Mouse (Mus musculus) heart, embryonic 14.5 days (tissue): Measurements from ENCODE around the gene Bckdk. TPM values are rescaled to one million over a fixed set of nuclear protein-coding genes. Genes with fewer than 3 reads are reported as not detected.

Source experiments
- ATAC-seq: fragments of 200-750 bp; cut with Nextera tagmentation; 2 replicates; pipeline ENCODE4 v1.8.0; 2017; ENCODE audit warnings: low read depth, moderate TSS enrichment; ENCODE audit not compliant: insufficient number of reproducible peaks, insufficient read depth, low FRiP score
- H3K27ac ChIP-seq, 2 experiments: fragments of 200-500 bp in 1 of 2; fragments of 300-500 bp in 1 of 2; sonication (generic) in 1 of 2; replicated peaks in 1 of 2; 2 replicates each; pipeline ENCODE4 v1.5.1; 2012 to 2014; ENCODE audit warnings: low read depth in 2 of 2, low read length in 2 of 2, control low read depth in 1 of 2, mild to moderate bottlenecking in 1 of 2, mixed read lengths in 1 of 2; ENCODE audit not compliant: control insufficient read depth in 1 of 2, insufficient read depth in 1 of 2
- H3K27me3 ChIP-seq: fragments of 300-500 bp; sonication (generic); 2 replicates; pipeline ENCODE4 v1.6.1; 2014; ENCODE audit warnings: mild to moderate bottlenecking, low read length, control low read depth; ENCODE audit not compliant: control insufficient read depth, insufficient read depth
- H3K36me3 ChIP-seq: fragments of 300-500 bp; sonication (generic); 2 replicates; pipeline ENCODE4 v1.6.1; 2014; ENCODE audit warnings: mild to moderate bottlenecking, control low read depth, low read length, mixed read lengths; ENCODE audit not compliant: control insufficient read depth, insufficient read depth
- H3K4me1 ChIP-seq, 2 experiments: fragments of 200-500 bp in 1 of 2; fragments of 300-500 bp in 1 of 2; sonication (generic) in 1 of 2; 2 replicates each; pipeline ENCODE4 v1.6.1; 2012 to 2014; ENCODE audit warnings: low read length in 2 of 2, control low read depth in 1 of 2, mixed read lengths in 1 of 2; ENCODE audit not compliant: control insufficient read depth in 2 of 2, insufficient read depth in 2 of 2
- H3K4me2 ChIP-seq: fragments of 300-500 bp; sonication (generic); 2 replicates; pipeline ENCODE4 v1.6.1; 2014; ENCODE audit warnings: mild to moderate bottlenecking, low read length
- H3K4me3 ChIP-seq, 2 experiments: fragments of 200-500 bp in 1 of 2; fragments of 300-500 bp in 1 of 2; sonication (generic) in 1 of 2; 2 replicates each; pipeline ENCODE4 v1.5.1; 2012 to 2014; ENCODE audit warnings: low read length in 2 of 2, mild to moderate bottlenecking in 2 of 2, control low read depth in 1 of 2, low read depth in 1 of 2, moderate library complexity in 1 of 2; ENCODE audit not compliant: control insufficient read depth in 1 of 2, insufficient read depth in 1 of 2
- H3K9ac ChIP-seq: fragments of 300-500 bp; sonication (generic); 2 replicates; pipeline ENCODE4 v1.6.1; 2014; ENCODE audit warnings: mild to moderate bottlenecking, low read length
- H3K9me3 ChIP-seq: fragments of 300-500 bp; sonication (generic); 2 replicates; pipeline ENCODE4 v1.6.1; 2016; ENCODE audit warnings: low read length, control low read depth; ENCODE audit not compliant: control insufficient read depth
- WGBS: fragments of 180-500 bp; shearing (Covaris S2); extraction: QIAGEN DNeasy Blood & Tissue Kit; methylation state at CpG from one replicate; pipeline ENCODE4 v1.1.7; 2014; 5-methylcytosine and 5-hydroxymethylcytosine counted together
- polyA plus RNA-seq: library from polyadenylated mRNA; unstranded; fragments of >200 nt; fragmentation: Nextera tagmentation; extraction: Ambion mirVana; gene quantifications from 2 replicates; pipeline ENCODE4 v1.2.1, GENCODE M21; 2014

Bckdk gene
- polyA plus RNA-seq, 1 experiment from 2014 or later = 167 TPM

DNA sequence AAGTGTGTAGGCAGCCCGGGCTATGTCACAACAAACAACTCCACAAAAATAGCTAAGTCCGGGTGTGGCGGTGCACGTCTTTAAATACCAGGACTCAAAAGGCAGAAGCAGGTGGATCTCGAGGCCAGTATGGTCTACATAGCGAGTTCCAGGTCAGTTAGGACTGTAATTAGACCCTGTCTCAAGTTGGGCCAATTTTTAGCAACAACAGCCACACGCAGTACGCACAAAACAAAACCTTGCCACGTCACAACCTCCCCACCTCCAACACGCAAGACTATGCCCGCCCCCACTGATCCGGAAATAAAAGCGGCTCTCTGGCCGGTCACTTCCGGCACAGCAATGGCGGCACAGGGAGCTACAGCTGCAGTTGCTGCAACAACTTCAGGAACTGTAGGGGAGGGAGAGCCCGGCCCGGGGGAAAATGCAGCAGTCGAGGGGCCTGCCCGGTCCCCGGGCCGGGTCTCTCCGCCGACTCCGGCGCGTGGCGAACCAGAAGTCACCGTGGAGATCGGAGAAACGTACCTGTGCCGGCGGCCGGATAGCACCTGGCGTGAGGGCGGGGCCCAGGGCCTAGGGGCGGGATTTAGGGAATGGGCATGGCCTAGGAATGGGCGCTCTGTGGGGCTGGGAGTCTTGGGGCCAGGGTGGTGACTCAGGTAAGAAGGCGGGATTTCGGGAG lies 8.4 kb downstream of the Bckdk start, which contains the start of gene Kat8:
TSS of gene Kat8 (plus strand) at position 327 of the 682 bp plus-strand sequence.
- ATAC-seq = peak; percentile 87
- Histone ChIP-seq H3K9ac (peak within 1 kb of the TSS; percentile 89), H3K4me1 (peaks cover 2 to 8% of the 10 kb centered on the region in 2 experiments; a peak in 3 of 4 replicates), H3K36me3 (peaks cover 51% of the 10 kb centered on the region), H3K27me3 (no peaks in the 10 kb centered on the region), H3K4me2 (peak within 1 kb of the TSS; percentile 91), H3K9me3 (no peaks in the 10 kb centered on the region), H3K27ac (peak within 1 kb of the TSS; percentile 80 to 92), H3K4me3 (peak within 1 kb of the TSS; percentile 66 to 100)
- WGBS = under 1% methylated on average over 40 of the region's 40 CpGs

DNA sequence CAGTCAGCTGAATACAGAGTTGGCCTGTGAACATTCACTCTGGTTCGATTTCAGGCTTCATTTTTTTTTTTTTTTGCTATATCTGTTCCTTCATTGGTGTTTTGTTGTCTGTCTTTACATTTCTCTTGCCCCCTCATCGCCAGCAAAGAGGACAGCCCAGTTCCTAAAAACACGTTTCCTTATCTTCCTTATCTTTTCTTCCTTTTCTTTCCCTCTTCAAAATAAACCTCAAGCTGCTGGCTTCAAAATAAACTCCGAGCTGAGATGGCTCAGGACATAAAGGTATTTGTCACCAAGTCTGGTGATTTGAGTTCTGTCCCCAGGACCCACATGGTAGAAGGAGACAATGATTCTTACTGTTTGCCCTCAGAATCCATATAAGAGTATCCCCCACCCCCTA lies 9.1 kb downstream of the Bckdk start:
- peaks cover 49% of the 10 kb centered on the region for H3K36me3 ChIP-seq
- 15% methylated on average over 4 of the region's 4 CpGs for WGBS
- H3K27ac ChIP-seq = peak overlapping the region in 1 of 2 experiments; percentile 80; a peak in 1 of 4 replicates
- no peaks in the 10 kb centered on the region for H3K9me3 ChIP-seq
- H3K4me1 ChIP-seq = peaks cover 2 to 8% of the 10 kb centered on the region in 2 experiments; a peak in 3 of 4 replicates
- H3K4me3 ChIP-seq = peak overlapping the region; percentile 66 to 100
- ATAC-seq = no peak
- peak overlapping the region; percentile 91 for H3K4me2 ChIP-seq
- H3K9ac ChIP-seq = peak overlapping the region; percentile 89
- no peaks in the 10 kb centered on the region for H3K27me3 ChIP-seq

DNA sequence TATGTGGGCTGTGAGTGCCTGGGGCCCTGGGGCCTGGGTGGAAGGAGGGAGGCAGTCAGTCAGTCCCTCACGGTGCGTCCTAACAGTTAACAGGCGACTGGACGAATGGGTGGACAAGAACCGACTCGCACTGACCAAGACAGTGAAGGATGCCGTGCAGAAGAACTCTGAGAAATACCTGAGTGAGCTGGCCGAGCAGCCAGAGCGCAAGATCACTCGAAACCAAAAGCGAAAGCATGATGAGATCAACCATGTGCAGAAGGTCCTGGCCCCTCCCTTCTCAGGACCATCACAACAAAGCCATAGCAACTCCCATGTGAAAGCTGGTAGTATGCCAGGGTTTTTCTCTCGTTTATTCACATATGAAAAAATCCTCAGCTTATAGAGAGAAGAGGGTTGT lies 11.4 kb downstream of the Bckdk start:
- Histone ChIP-seq H3K9me3 (no peaks in the 10 kb centered on the region), H3K9ac (no peak overlapping the region), H3K27me3 (no peaks in the 10 kb centered on the region), H3K36me3 (peaks cover 39% of the 10 kb centered on the region), H3K4me1 (peaks cover 2 to 8% of the 10 kb centered on the region in 2 experiments; a peak in 3 of 4 replicates), H3K27ac (no peak overlapping the region), H3K4me3 (no peak overlapping the region), H3K4me2 (no peak overlapping the region)
- ATAC-seq = no peak
- 92% methylated on average over 12 of the region's 12 CpGs for whole genome bisulfite sequencing

DNA sequence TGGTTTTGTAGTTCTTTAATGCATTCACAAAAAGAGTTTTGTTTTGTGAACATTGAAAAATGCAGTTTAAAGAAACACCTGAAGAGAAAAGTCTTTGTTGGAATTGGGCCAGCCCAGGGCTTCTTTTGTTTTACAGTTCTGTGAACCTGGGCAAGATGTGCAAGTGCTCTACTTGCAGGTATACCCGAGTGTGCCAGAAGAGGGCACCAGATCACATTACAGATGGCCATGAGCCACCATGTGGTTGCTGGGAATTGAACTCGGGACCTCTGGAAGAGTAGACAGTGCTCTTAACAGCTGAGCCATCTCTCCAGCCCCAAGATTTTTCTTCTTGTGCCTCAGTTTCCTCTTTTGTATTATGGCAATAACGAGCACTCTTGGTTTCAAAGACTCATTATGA lies 14.3 kb downstream of the Bckdk start:
- H3K36me3 ChIP-seq = peaks cover 62% of the 10 kb centered on the region
- no peaks in the 10 kb centered on the region for H3K9me3 ChIP-seq
- no peak overlapping the region for H3K9ac ChIP-seq
- H3K27ac ChIP-seq = no peak overlapping the region
- H3K27me3 ChIP-seq = no peaks in the 10 kb centered on the region
- peaks cover 0 to 2% of the 10 kb centered on the region in 2 experiments; a peak in 2 of 4 replicates for H3K4me1 ChIP-seq
- no peak for ATAC-seq
- no peak overlapping the region for H3K4me3 ChIP-seq
- WGBS = 56% methylated on average over 3 of the region's 3 CpGs
- H3K4me2 ChIP-seq = no peak overlapping the region

DNA sequence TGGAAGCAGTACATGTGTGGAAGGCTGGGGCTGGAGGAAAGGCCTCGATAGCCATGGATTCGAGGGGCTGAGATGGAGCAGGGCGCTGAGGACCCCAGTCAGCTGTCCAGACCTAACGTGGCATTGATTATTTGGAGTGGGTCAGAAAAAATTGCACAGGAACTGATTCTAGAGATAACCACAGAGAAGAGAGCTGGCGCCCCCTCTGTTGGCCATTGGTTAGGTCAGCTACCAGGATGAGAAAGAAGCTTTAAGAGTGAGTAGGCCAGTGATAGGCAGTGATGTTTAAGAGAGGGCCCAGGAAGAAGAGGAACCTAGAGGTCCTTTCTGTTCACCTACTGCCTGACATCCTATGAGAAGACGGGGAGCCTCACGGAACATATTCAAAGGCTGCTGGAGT lies 15.4 kb downstream of the Bckdk start:
- Histone ChIP-seq H3K4me3 (no peak overlapping the region), H3K27ac (no peak overlapping the region), H3K4me2 (no peak overlapping the region), H3K9ac (no peak overlapping the region), H3K27me3 (no peaks in the 10 kb centered on the region), H3K4me1 (no peaks in the 10 kb centered on the region), H3K36me3 (peaks cover 73% of the 10 kb centered on the region), H3K9me3 (no peaks in the 10 kb centered on the region)
- 76% methylated on average over 7 of the region's 7 CpGs for WGBS
- no peak for ATAC-seq

DNA sequence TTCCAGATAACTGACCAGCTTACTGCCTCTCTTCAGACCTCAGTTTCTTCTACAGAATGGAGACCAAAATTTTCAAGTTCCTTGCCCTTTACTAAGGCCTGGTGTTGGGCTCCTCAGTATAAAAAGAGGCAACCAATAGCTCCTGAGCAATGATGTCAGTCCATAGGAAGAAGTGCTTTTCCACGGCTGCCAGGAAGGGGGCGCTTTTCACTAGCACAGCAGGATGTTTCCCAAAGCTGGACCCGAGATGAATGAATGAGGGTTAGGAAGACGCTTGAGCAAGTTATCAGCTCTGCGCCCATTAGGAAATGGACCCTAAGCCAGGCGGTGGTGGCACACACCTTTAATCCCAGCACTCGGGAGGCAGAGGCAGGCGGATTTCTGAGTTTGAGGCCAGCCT lies 17.6 kb downstream of the Bckdk start:
- no peaks in the 10 kb centered on the region for H3K27me3 ChIP-seq
- no peaks in the 10 kb centered on the region for H3K9me3 ChIP-seq
- no peaks in the 10 kb centered on the region for H3K4me1 ChIP-seq
- no peak overlapping the region for H3K27ac ChIP-seq
- H3K9ac ChIP-seq = no peak overlapping the region
- WGBS = 63% methylated on average over 8 of the region's 8 CpGs
- no peak overlapping the region for H3K4me3 ChIP-seq
- H3K4me2 ChIP-seq = no peak overlapping the region
- ATAC-seq = no peak
- H3K36me3 ChIP-seq = peaks cover 78% of the 10 kb centered on the region

DNA sequence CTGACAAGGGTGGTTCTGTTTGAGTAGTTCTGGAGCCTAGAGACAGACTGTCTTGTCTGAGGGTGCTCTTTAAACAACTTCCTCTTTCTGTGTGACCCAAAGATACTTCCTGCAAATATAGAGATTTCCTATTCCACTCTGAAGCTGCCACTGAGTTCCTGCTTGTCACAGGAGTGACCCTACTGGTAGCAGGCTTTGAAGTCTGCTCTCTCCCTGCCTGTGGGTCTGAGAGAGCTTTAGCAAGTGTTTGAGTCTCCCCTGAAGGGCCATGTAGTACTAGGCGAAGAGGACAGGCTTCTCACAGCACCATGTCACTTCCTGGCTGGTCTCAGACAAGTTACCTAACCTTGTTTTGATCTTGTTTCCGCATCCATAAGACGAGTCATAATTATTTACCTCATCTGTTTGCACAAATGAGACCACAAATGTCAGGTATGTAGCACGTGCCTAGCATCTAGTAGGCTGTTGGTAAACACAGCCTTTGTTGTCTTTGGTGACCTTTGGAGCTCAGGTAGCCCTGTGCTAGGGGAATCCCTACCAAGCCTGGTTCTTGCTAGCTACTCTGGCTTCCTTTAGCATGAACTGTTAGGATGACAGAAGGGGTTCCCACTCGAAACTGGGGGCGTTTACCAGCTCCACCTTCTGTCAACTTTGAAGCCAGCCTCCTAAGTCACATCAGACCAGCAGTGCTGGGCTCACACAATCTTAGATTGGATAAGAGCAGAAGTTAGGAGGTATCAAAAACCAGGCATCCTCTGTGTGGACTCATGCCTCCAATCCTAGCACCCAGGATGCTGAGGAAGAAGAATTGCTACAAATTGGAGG lies 18.8 kb downstream of the Bckdk start:
- H3K4me1 ChIP-seq = no peaks in the 10 kb centered on the region
- no peak overlapping the region for H3K4me2 ChIP-seq
- WGBS = 82% methylated on average over 6 of the region's 6 CpGs
- no peaks in the 10 kb centered on the region for H3K9me3 ChIP-seq
- no peak overlapping the region for H3K27ac ChIP-seq
- no peaks in the 10 kb centered on the region for H3K27me3 ChIP-seq
- no peak overlapping the region for H3K4me3 ChIP-seq
- no peak overlapping the region for H3K9ac ChIP-seq
- peaks cover 71% of the 10 kb centered on the region for H3K36me3 ChIP-seq
- no peak for ATAC-seq
